ENCODE assay signal across 8 mouse cellular contexts in the genomic region with DNA sequence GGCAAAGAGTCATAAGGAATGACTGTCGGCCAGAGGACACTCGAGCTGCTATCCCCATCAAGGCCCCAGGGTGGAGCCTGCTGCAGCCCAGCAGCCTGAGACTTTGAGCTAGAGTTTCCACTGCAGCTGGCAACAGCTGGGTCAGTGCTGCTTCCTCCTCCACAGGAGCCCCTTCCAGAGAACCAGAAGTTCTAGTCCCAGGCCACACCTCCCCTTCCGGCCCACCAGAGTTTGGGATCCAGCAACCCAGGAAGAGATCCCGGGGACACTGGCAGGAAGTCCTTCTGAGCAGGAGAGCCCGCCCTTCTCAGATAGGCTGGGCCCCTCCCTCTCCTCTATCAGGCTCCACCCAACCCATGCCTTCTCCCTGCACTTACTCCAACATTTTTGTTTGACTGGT. TPM values are rescaled to one million over a fixed set of nuclear protein-coding genes. Genes with fewer than 3 reads are reported as not detected.
DNase-seq lines count a peak whose midpoint lies in the region; ATAC-seq and TF ChIP-seq lines count a peak whose summit lies in the region.

No protein-coding gene starts in this region.

- no peak for ATAC-seq in CD4-positive, CD25-positive, alpha-beta regulatory T cell, adult 4 months

- H3K4me3 ChIP-seq in spleen, adult 2 months (ENCODE audit: extremely low read depth, insufficient read depth, insufficient read length) = no peak overlapping the region

- TF ChIP-seq POLR2A in spleen, adult 2 months (IDR thresholded peaks at IDR 0.05; ENCODE audit: low read depth, low read length) = no peak

- 18% methylated on average over 5 of the region's 5 CpGs for WGBS in spleen, adult 2 months

- H3K27me3 ChIP-seq in spleen, adult 2 months (ENCODE audit: control insufficient read depth, insufficient read depth, low read length) = no peaks in the 10 kb centered on the region

- H3K36me3 ChIP-seq in spleen, adult 2 months (ENCODE audit: control insufficient read depth, insufficient read depth, low read length) = peaks cover 5% of the 10 kb centered on the region

- DNase-seq in CD4-positive, CD25-positive, alpha-beta regulatory T cell, adult 2 months (ENCODE audit: low read depth, low spot score) = peak; percentile 48
- DNase-seq in c-Kit-positive CD71-positive TER-119-positive erythroid progenitor cells, embryonic 14.5 days (ENCODE audit: low spot score) = peak; percentile 73
- peak; percentile 100 for DNase-seq in heart, adult 11 months
- DNase-seq in kidney, adult 9 months = peak; percentile 87
- DNase-seq in lung, postnatal 14 days = peak; percentile 83
- DNase-seq in spleen, adult 2 months (ENCODE audit: low read depth in 1 of 2, low spot score in 2 of 2) = peak in 1 of 2 experiments; percentile 23
- no peak for DNase-seq in right cerebral cortex, postnatal 25 days

- no peaks in the 10 kb centered on the region for H3K4me1 ChIP-seq in spleen, adult 2 months (ENCODE audit: control insufficient read depth, insufficient read depth, insufficient read length)

- 0 out of 2 replicates have a peak overlapping the region, but pooled peaks have one; percentile 32 for H3K27ac ChIP-seq in spleen, adult 2 months (ENCODE audit: insufficient read depth, low read length)

- TF ChIP-seq CTCF in spleen, adult 2 months (IDR thresholded peaks at IDR 0.05; ENCODE audit: extremely low read depth, insufficient read depth, insufficient read length, insufficient replicate concordance) = peak; percentile 26; the same call in 1 of the 2 replicates

RNA-seq across cellular contexts. Expression of gene Rbms2, which starts 30.5 kb away (rescaled TPM):
- polyA plus RNA-seq in CD4-positive, CD25-positive, alpha-beta regulatory T cell, adult 4 months (2017; shearing (Covaris generic)) = 10 to 100 TPM; 24.9 to 31.7 TPM
- polyA plus RNA-seq in spleen, adult 2 months (2012; rRNA removed) = 30.0 and 37.0 TPM in 2 replicates

RNA-seq across cellular contexts. Expression of gene Gls2, which starts 44.7 kb away (rescaled TPM):
- polyA plus RNA-seq in CD4-positive, CD25-positive, alpha-beta regulatory T cell, adult 4 months (2017; shearing (Covaris generic)) = under 1 TPM in 1 of 2 experiments, not detected in 1; 0.32 TPM
- 4.7 and 6.6 TPM in 2 replicates for polyA plus RNA-seq in spleen, adult 2 months (2012; rRNA removed)

RNA-seq across cellular contexts. Expression of gene Baz2a, which starts 58.2 kb away (rescaled TPM):
- 10 to 100 TPM; 50.9 to 75.4 TPM for polyA plus RNA-seq in CD4-positive, CD25-positive, alpha-beta regulatory T cell, adult 4 months (2017; shearing (Covaris generic))
- polyA plus RNA-seq in spleen, adult 2 months (2012; rRNA removed) = 39.0 and 43.3 TPM in 2 replicates
